Mouse (Mus musculus): ENCODE measurements around the gene Bace2. TPM values are rescaled to one million over a fixed set of nuclear protein-coding genes. Genes with fewer than 3 reads are reported as not detected.

Bace2 gene
- polyA plus RNA-seq, 2 experiments, result 2.1 to 11.8 TPM

DNA sequence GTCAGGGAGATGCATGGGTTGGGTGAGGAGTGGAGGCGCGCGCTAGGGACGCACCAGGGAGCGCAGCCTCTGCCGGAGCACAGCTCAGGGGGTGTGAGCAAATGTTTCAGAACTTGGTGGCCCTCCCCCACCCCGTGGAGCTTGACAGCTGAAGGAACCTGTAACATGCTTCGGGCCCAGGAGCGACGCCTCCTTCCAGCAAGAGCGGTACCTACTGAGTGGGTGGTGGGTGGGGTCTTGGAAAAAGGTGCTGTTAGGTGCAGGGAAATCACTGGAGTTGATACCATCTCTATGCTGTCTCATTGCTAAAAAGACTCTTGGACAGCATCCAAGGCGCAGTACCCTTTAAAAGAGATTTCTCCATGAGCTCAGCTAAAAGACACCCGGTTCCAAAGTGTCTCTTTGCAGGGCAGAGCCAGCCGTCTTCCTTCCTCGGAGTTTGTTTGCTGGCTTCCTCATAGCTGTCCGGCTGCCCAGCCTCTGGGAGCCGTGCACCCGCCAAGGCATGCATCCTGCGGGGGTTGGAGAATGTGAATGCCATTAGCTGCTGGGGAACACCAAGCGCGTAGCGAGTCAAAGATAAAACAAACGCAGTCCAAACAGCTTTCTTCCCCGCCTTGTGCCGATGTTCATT, 763 bp downstream of the Bace2 start:
- Histone ChIP-seq H3K4me3 (replicated peaks; ENCODE audit: low read length) (peak overlapping the region; percentile 59), H3K27me3 (ENCODE audit: control insufficient read depth, insufficient read depth, low read length) (peaks cover 20% of the 10 kb centered on the region; the same call in 1 of the 2 replicates), H3K27ac (replicated peaks; ENCODE audit: low read depth, low read length) (no peak overlapping the region), H3K36me3 (ENCODE audit: control insufficient read depth, insufficient read depth, low read length) (no peaks in the 10 kb centered on the region), H3K9ac (ENCODE audit: low read depth, low read length, severe bottlenecking) (peak overlapping the region; percentile 58), H3K9me3 (ENCODE audit: control insufficient read depth, low read length) (no peaks in the 10 kb centered on the region), H3K4me1 (ENCODE audit: control insufficient read depth, insufficient read depth, low read length) (peaks cover 3% of the 10 kb centered on the region; the same call in 1 of the 2 replicates), H3K4me2 (replicated peaks; ENCODE audit: low read depth, low read length, severe bottlenecking) (peak overlapping the region; percentile 99)
- no peak for TF ChIP-seq POLR2A (IDR thresholded peaks at IDR 0.05; ENCODE audit: borderline replicate concordance, extremely low read depth, insufficient read depth, insufficient read length)
- 2% methylated on average over 25 of the region's 25 CpGs for WGBS
- ATAC-seq (ENCODE audit: low FRiP score, low read depth) (peak; percentile 58; the same call in 1 of the 2 replicates), DNase-seq (ENCODE audit: low spot score) (peak; percentile 32)

DNA sequence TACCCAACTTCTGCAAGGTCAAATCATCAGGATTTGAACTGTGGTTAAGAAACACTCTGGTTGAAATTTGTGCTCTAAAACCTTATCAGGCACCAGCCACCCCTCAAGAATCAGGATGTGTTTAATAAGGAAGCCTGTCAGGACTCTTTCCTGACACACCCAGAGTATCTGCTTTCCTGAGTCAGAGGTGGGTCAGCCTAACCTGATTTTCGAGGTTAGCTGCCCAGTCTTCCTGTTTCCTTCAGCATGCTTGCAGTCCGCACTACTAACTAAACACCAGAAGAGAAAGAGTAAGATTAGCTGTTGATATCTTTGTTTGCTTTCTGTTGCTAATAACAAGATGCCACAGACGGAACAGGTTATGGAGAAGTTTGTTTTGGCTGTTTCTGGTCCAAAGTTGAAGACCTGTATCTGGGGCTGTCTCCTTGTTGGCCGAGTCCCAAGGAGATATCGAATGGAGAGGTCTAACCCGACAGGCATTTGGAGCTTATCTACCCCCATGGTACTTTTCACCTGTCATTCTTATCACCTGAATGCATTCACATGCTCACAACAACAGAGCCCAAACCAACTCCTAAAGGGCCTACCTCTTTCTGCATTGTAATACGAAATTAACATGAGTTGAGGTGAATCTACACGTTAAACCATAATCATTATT, 5.8 kb downstream of the Bace2 start:
- DNase-seq (ENCODE audit: low spot score) (no peak), ATAC-seq (ENCODE audit: low FRiP score, low read depth) (no peak)
- H3K4me2 ChIP-seq (replicated peaks; ENCODE audit: low read depth, low read length, severe bottlenecking), result no peak overlapping the region
- WGBS, result 80% methylated on average over 8 of the region's 8 CpGs
- H3K4me1 ChIP-seq (ENCODE audit: control insufficient read depth, insufficient read depth, low read length), result no peaks in the 10 kb centered on the region
- no peaks in the 10 kb centered on the region for H3K36me3 ChIP-seq (ENCODE audit: control insufficient read depth, insufficient read depth, low read length)
- peaks cover 9% of the 10 kb centered on the region; the same call in 1 of the 2 replicates for H3K27me3 ChIP-seq (ENCODE audit: control insufficient read depth, insufficient read depth, low read length)
- H3K27ac ChIP-seq (replicated peaks; ENCODE audit: low read depth, low read length), result no peak overlapping the region
- no peak overlapping the region for H3K9ac ChIP-seq (ENCODE audit: low read depth, low read length, severe bottlenecking)
- no peak overlapping the region for H3K4me3 ChIP-seq (replicated peaks; ENCODE audit: low read length)
- no peaks in the 10 kb centered on the region for H3K9me3 ChIP-seq (ENCODE audit: control insufficient read depth, low read length)
- TF ChIP-seq POLR2A (IDR thresholded peaks at IDR 0.05; ENCODE audit: borderline replicate concordance, extremely low read depth, insufficient read depth, insufficient read length), result no peak

DNA sequence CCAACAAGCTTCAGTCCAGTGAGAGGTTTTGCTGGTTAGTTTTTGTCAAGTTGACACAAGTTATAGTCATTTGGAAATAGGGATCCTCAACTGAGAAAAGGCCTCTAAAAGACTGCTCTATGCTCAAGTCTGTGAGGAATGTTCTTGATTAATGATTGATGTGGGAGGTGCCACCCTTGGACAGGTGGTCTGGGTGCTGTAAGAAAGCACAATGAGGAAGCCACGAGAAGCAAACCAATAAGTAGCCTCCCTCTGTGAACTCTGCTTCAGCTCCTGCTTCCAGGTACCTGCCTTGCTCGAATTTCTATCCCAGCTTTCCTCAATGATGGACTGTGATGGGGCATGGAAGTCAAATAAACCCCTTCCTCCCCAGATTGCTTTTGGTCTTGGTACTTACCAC, 9.6 kb downstream of the Bace2 start:
- TF ChIP-seq POLR2A (IDR thresholded peaks at IDR 0.05; ENCODE audit: borderline replicate concordance, extremely low read depth, insufficient read depth, insufficient read length), result no peak
- DNase-seq (ENCODE audit: low spot score) (no peak), ATAC-seq (ENCODE audit: low FRiP score, low read depth) (no peak)
- H3K4me1 ChIP-seq (ENCODE audit: control insufficient read depth, insufficient read depth, low read length), result no peaks in the 10 kb centered on the region
- H3K4me2 ChIP-seq (replicated peaks; ENCODE audit: low read depth, low read length, severe bottlenecking), result no peak overlapping the region
- H3K27ac ChIP-seq (replicated peaks; ENCODE audit: low read depth, low read length), result no peak overlapping the region
- no peaks in the 10 kb centered on the region for H3K9me3 ChIP-seq (ENCODE audit: control insufficient read depth, low read length)
- H3K36me3 ChIP-seq (ENCODE audit: control insufficient read depth, insufficient read depth, low read length), result no peaks in the 10 kb centered on the region
- H3K4me3 ChIP-seq (replicated peaks; ENCODE audit: low read length), result no peak overlapping the region
- 50% methylated on average over 2 of the region's 2 CpGs for WGBS
- no peak overlapping the region for H3K9ac ChIP-seq (ENCODE audit: low read depth, low read length, severe bottlenecking)
- H3K27me3 ChIP-seq (ENCODE audit: control insufficient read depth, insufficient read depth, low read length), result no peaks in the 10 kb centered on the region

DNA sequence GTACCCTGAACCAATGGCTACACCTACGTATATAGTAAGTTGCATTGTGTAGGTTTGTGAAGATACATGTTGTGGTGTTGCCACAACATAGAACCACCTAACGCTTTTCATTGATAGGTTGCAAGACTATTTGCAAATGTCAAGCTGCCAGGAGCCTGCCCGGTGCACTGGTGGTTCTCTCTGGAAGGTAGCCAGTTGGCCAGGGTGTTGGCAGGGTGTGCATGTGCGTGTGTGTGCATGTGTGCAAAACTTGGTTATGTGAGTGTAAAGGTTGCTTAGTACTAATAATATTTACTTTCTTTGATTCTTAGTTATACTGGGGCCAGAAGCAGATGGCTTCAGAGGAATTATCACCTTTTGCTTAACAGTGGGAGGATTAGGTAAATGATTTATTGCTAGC, 13.7 kb downstream of the Bace2 start:
- no peak for ATAC-seq (ENCODE audit: low FRiP score, low read depth)
- no peaks in the 10 kb centered on the region for H3K27me3 ChIP-seq (ENCODE audit: control insufficient read depth, insufficient read depth, low read length)
- H3K36me3 ChIP-seq (ENCODE audit: control insufficient read depth, insufficient read depth, low read length), result no peaks in the 10 kb centered on the region
- H3K9ac ChIP-seq (ENCODE audit: low read depth, low read length, severe bottlenecking), result no peak overlapping the region
- TF ChIP-seq POLR2A (IDR thresholded peaks at IDR 0.05; ENCODE audit: borderline replicate concordance, extremely low read depth, insufficient read depth, insufficient read length), result no peak
- no peaks in the 10 kb centered on the region for H3K4me1 ChIP-seq (ENCODE audit: control insufficient read depth, insufficient read depth, low read length)
- no peak overlapping the region for H3K4me2 ChIP-seq (replicated peaks; ENCODE audit: low read depth, low read length, severe bottlenecking)
- no peaks in the 10 kb centered on the region for H3K9me3 ChIP-seq (ENCODE audit: control insufficient read depth, low read length)
- H3K4me3 ChIP-seq (replicated peaks; ENCODE audit: low read length), result no peak overlapping the region
- no peak for DNase-seq (ENCODE audit: low spot score)
- 82% methylated on average over 4 of the region's 4 CpGs for WGBS
- no peak overlapping the region for H3K27ac ChIP-seq (replicated peaks; ENCODE audit: low read depth, low read length)

DNA sequence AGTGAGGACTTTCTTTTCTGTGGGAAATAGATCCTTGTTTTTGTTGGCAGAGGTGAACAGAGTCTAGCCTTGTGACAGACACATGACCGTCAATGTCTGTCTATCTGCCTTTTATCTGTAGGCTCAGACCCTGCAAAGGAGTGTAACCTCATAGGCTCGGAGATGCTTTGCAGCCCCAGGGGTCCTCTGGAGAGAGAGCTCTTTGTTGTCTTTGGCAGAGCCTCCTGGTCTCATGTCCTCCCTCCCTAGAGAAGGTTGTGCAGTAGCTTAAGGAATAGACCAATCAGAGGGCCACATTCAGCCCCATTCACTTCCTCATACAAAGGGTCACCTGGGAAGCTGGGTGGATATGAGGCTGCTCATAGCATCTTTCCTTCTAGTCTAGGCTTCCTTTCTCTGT, 31.4 kb downstream of the Bace2 start:
- WGBS, result 62% methylated on average over 2 of the region's 2 CpGs
- H3K4me1 ChIP-seq (ENCODE audit: control insufficient read depth, insufficient read depth, low read length), result peaks cover 4% of the 10 kb centered on the region; the same call in 1 of the 2 replicates

More for the DNA sequence above, 31.4 kb downstream of the Bace2 start:
- ATAC-seq (ENCODE audit: low FRiP score, low read depth) (no peak), DNase-seq (ENCODE audit: low spot score) (no peak)
- Histone ChIP-seq H3K4me2 (replicated peaks; ENCODE audit: low read depth, low read length, severe bottlenecking) (no peak overlapping the region), H3K9me3 (ENCODE audit: control insufficient read depth, low read length) (no peaks in the 10 kb centered on the region), H3K9ac (ENCODE audit: low read depth, low read length, severe bottlenecking) (no peak overlapping the region), H3K4me3 (replicated peaks; ENCODE audit: low read length) (no peak overlapping the region), H3K27me3 (ENCODE audit: control insufficient read depth, insufficient read depth, low read length) (no peaks in the 10 kb centered on the region), H3K36me3 (ENCODE audit: control insufficient read depth, insufficient read depth, low read length) (no peaks in the 10 kb centered on the region), H3K27ac (replicated peaks; ENCODE audit: low read depth, low read length) (no peak overlapping the region)
- TF ChIP-seq POLR2A (IDR thresholded peaks at IDR 0.05; ENCODE audit: borderline replicate concordance, extremely low read depth, insufficient read depth, insufficient read length), result no peak
